Mouse (Mus musculus): ENCODE measurements around the gene C1qtnf9. TPM values are rescaled to one million over a fixed set of nuclear protein-coding genes. Genes with fewer than 3 reads are reported as not detected.

Gene C1qtnf9
- polyA plus RNA-seq, 1 experiment from 2014 or later: 0.16 TPM

GRCm38 (mm10) chr14:60737202-60737611, 30.7 kb upstream of the C1qtnf9 start:
- H3K9me3 ChIP-seq (replicated peaks): no peaks in the 10 kb centered on the region
- H3K36me3 ChIP-seq: no peaks in the 10 kb centered on the region
- H3K4me3 ChIP-seq (replicated peaks): no peak overlapping the region
- peaks cover 62% of the 10 kb centered on the region for H3K4me1 ChIP-seq (replicated peaks)
- peak overlapping the region; percentile 8 for H3K4me2 ChIP-seq
- DNase-seq (no peak), ATAC-seq (ENCODE audit: low read depth) (no peak)
- no peaks in the 10 kb centered on the region for H3K27me3 ChIP-seq
- 14% methylated on average over 7 of the region's 7 CpGs for WGBS (ENCODE audit: insufficient replicate concordance)
- H3K27ac ChIP-seq: peak overlapping the region; percentile 83
- H3K9ac ChIP-seq: no peak overlapping the region

GRCm38 (mm10) chr14:60738434-60738938, 29.4 kb upstream of the C1qtnf9 start:
- ATAC-seq (ENCODE audit: low read depth): no peak
- Histone ChIP-seq H3K27me3 (no peaks in the 10 kb centered on the region), H3K4me1 (replicated peaks) (peaks cover 67% of the 10 kb centered on the region), H3K9me3 (replicated peaks) (no peaks in the 10 kb centered on the region), H3K36me3 (no peaks in the 10 kb centered on the region), H3K4me2 (no peak overlapping the region), H3K27ac (peak overlapping the region; percentile 60), H3K4me3 (replicated peaks) (no peak overlapping the region), H3K9ac (no peak overlapping the region)
- no peak for DNase-seq
- 35% methylated on average over 10 of the region's 10 CpGs for WGBS (ENCODE audit: insufficient replicate concordance)

- no peak for DNase-seq
- 3% methylated on average over 5 of the region's 9 CpGs for WGBS (ENCODE audit: insufficient replicate concordance)
Measured at GRCm38 (mm10) chr14:60739155-60739554, 28.8 kb upstream of the C1qtnf9 start.

GRCm38 (mm10) chr14:60739616-60740015, 28.3 kb upstream of the C1qtnf9 start:
- Histone ChIP-seq H3K27me3 (no peaks in the 10 kb centered on the region), H3K27ac (peak overlapping the region; percentile 21), H3K36me3 (no peaks in the 10 kb centered on the region), H3K4me2 (no peak overlapping the region), H3K9me3 (replicated peaks) (no peaks in the 10 kb centered on the region), H3K4me1 (replicated peaks) (peaks cover 67% of the 10 kb centered on the region), H3K4me3 (replicated peaks) (no peak overlapping the region), H3K9ac (no peak overlapping the region)
- ATAC-seq (ENCODE audit: low read depth) (no peak), DNase-seq (no peak)
- WGBS (ENCODE audit: insufficient replicate concordance): 74% methylated on average over 12 of the region's 12 CpGs

More at GRCm38 (mm10) chr14:60739155-60739554, 28.8 kb upstream of the C1qtnf9 start:
- peaks cover 67% of the 10 kb centered on the region for H3K4me1 ChIP-seq (replicated peaks)
- H3K27me3 ChIP-seq: no peaks in the 10 kb centered on the region
- H3K36me3 ChIP-seq: no peaks in the 10 kb centered on the region
- no peak overlapping the region for H3K27ac ChIP-seq
- no peak overlapping the region for H3K9ac ChIP-seq
- no peak overlapping the region for H3K4me2 ChIP-seq
- H3K4me3 ChIP-seq (replicated peaks): no peak overlapping the region
- H3K9me3 ChIP-seq (replicated peaks): no peaks in the 10 kb centered on the region
- no peak for ATAC-seq (ENCODE audit: low read depth)

- H3K27me3 ChIP-seq: no peaks in the 10 kb centered on the region
- no peak overlapping the region for H3K4me3 ChIP-seq (replicated peaks)
- H3K9ac ChIP-seq: no peak overlapping the region
- no peaks in the 10 kb centered on the region for H3K9me3 ChIP-seq (replicated peaks)
- DNase-seq (no peak), ATAC-seq (ENCODE audit: low read depth) (no peak)
- peaks cover 2% of the 10 kb centered on the region for H3K36me3 ChIP-seq
- H3K4me2 ChIP-seq: no peak overlapping the region
- 66% methylated on average over 5 of the region's 5 CpGs for WGBS (ENCODE audit: insufficient replicate concordance)
- peak overlapping the region; percentile 24; the same call in 1 of the 2 replicates for H3K27ac ChIP-seq
- H3K4me1 ChIP-seq (replicated peaks): peaks cover 64% of the 10 kb centered on the region
Measured at GRCm38 (mm10) chr14:60740507-60740906, 27.4 kb upstream of the C1qtnf9 start.

- no peak overlapping the region for H3K4me3 ChIP-seq (replicated peaks)
- peaks cover 7% of the 10 kb centered on the region for H3K36me3 ChIP-seq
- no peaks in the 10 kb centered on the region for H3K9me3 ChIP-seq (replicated peaks)
- whole genome bisulfite sequencing (ENCODE audit: insufficient replicate concordance): 59% methylated on average over 8 of the region's 8 CpGs
- no peaks in the 10 kb centered on the region for H3K27me3 ChIP-seq
- H3K9ac ChIP-seq: no peak overlapping the region
- H3K4me2 ChIP-seq: no peak overlapping the region
- no peak for ATAC-seq (ENCODE audit: low read depth)
- peak overlapping the region; percentile 24; the same call in 1 of the 2 replicates for H3K27ac ChIP-seq
- H3K4me1 ChIP-seq (replicated peaks): peaks cover 59% of the 10 kb centered on the region
- DNase-seq: no peak
Measured at GRCm38 (mm10) chr14:60741033-60741432, 26.9 kb upstream of the C1qtnf9 start.

GRCm38 (mm10) chr14:60741490-60741981, 26.4 kb upstream of the C1qtnf9 start:
- Histone ChIP-seq H3K9me3 (replicated peaks) (no peaks in the 10 kb centered on the region), H3K4me2 (no peak overlapping the region), H3K9ac (no peak overlapping the region), H3K36me3 (peaks cover 12% of the 10 kb centered on the region), H3K4me3 (replicated peaks) (no peak overlapping the region), H3K27ac (peak overlapping the region; percentile 40; the same call in 1 of the 2 replicates), H3K4me1 (replicated peaks) (peaks cover 54% of the 10 kb centered on the region), H3K27me3 (no peaks in the 10 kb centered on the region)
- no peak for ATAC-seq (ENCODE audit: low read depth)
- WGBS (ENCODE audit: insufficient replicate concordance): 58% methylated on average over 6 of the region's 6 CpGs
- DNase-seq: no peak

- H3K27ac ChIP-seq: no peak overlapping the region
- H3K27me3 ChIP-seq: no peaks in the 10 kb centered on the region
Measured at GRCm38 (mm10) chr14:60743681-60744080, 24.3 kb upstream of the C1qtnf9 start.

GRCm38 (mm10) chr14:60745201-60745600, 22.7 kb upstream of the C1qtnf9 start:
- ATAC-seq (ENCODE audit: low read depth): no peak
- H3K27me3 ChIP-seq: no peaks in the 10 kb centered on the region
- WGBS (ENCODE audit: insufficient replicate concordance): 43% methylated on average over 6 of the region's 6 CpGs

More at GRCm38 (mm10) chr14:60743681-60744080, 24.3 kb upstream of the C1qtnf9 start:
- no peak for DNase-seq
- H3K4me2 ChIP-seq: no peak overlapping the region
- H3K4me1 ChIP-seq (replicated peaks): peaks cover 35% of the 10 kb centered on the region
- no peak overlapping the region for H3K4me3 ChIP-seq (replicated peaks)
- 63% methylated on average over 9 of the region's 9 CpGs for WGBS (ENCODE audit: insufficient replicate concordance)
- H3K9ac ChIP-seq: no peak overlapping the region
- no peak for ATAC-seq (ENCODE audit: low read depth)
- peaks cover 30% of the 10 kb centered on the region for H3K36me3 ChIP-seq
- no peaks in the 10 kb centered on the region for H3K9me3 ChIP-seq (replicated peaks)

GRCm38 (mm10) chr14:60746141-60746540, 21.8 kb upstream of the C1qtnf9 start:
- H3K9me3 ChIP-seq (replicated peaks): no peaks in the 10 kb centered on the region
- no peaks in the 10 kb centered on the region for H3K27me3 ChIP-seq
- H3K4me1 ChIP-seq (replicated peaks): peaks cover 21% of the 10 kb centered on the region; the same call in 1 of the 2 replicates
- H3K27ac ChIP-seq: no peak overlapping the region
- no peak overlapping the region for H3K4me2 ChIP-seq
- no peak for ATAC-seq (ENCODE audit: low read depth)
- no peak overlapping the region for H3K4me3 ChIP-seq (replicated peaks)
- WGBS (ENCODE audit: insufficient replicate concordance): 82% methylated on average over 10 of the region's 10 CpGs
- H3K36me3 ChIP-seq: peaks cover 47% of the 10 kb centered on the region
- DNase-seq: no peak
- no peak overlapping the region for H3K9ac ChIP-seq

More at GRCm38 (mm10) chr14:60745201-60745600, 22.7 kb upstream of the C1qtnf9 start:
- DNase-seq: no peak
- no peak overlapping the region for H3K27ac ChIP-seq
- H3K4me1 ChIP-seq (replicated peaks): peaks cover 30% of the 10 kb centered on the region
- no peak overlapping the region for H3K4me2 ChIP-seq
- H3K36me3 ChIP-seq: peaks cover 42% of the 10 kb centered on the region
- no peak overlapping the region for H3K4me3 ChIP-seq (replicated peaks)
- no peaks in the 10 kb centered on the region for H3K9me3 ChIP-seq (replicated peaks)
- no peak overlapping the region for H3K9ac ChIP-seq

- no peak overlapping the region for H3K4me3 ChIP-seq (replicated peaks)
- H3K4me1 ChIP-seq (replicated peaks): peaks cover 11% of the 10 kb centered on the region; the same call in 1 of the 2 replicates
- no peak overlapping the region for H3K9ac ChIP-seq
- H3K9me3 ChIP-seq (replicated peaks): no peaks in the 10 kb centered on the region
- H3K4me2 ChIP-seq: no peak overlapping the region
- ATAC-seq (ENCODE audit: low read depth) (no peak), DNase-seq (no peak)
- no peaks in the 10 kb centered on the region for H3K27me3 ChIP-seq
- peaks cover 52% of the 10 kb centered on the region for H3K36me3 ChIP-seq
- 69% methylated on average over 21 of the region's 21 CpGs for WGBS (ENCODE audit: insufficient replicate concordance)
- H3K27ac ChIP-seq: no peak overlapping the region
Measured at GRCm38 (mm10) chr14:60747154-60747870, 20.6 kb upstream of the C1qtnf9 start.
